Mouse (Mus musculus): ENCODE data around the gene Fam196a. TPM values are rescaled to one million over a fixed set of nuclear protein-coding genes. Genes with fewer than 3 reads are reported as not detected.

Fam196a gene
- polyA plus RNA-seq (2017; shearing (Covaris generic)): under 1 TPM in 1 of 2 experiments, not detected in 1; 0.41 TPM

DNA sequence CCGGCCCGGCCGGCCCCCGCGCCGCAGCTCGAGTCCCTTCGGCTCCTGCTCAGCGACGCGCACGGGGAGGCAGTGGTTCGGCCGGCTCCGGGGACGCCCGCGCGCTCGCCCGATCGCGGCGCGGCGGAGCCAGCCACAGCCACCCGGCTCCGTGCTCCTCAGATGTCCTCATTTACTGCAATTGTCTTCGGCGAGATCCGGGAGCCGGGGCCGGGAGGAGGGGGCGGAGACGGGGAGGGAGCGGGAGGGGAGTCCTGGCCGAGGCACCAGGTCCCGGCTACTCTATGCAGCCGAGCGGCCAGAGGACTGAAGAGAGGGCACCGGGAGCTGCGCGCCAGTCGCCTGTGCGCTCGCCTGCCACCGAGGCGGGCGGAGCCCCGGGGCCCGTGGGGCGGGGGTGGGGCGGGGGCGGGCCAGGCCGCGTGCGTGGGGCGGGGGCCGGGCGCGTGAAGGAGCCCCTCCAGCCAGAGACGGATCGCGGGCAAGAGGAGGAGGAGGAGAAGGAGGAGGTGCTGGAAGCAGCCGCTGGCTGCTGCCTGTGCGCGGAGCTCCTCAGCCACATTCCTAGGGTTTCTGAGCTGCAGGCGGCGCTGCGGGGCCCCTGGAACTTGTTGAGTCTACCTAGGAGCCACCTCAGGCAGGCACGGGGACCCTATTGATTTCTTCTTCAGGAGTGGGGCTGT is at the start of gene Fam196a:
TSS of gene Fam196a (minus strand) at position 504 of the 683 bp plus-strand sequence.

Measured in activated CD4-positive, CD25-positive, alpha-beta regulatory T cell (primary cell).